Mouse (Mus musculus) monocyte, adult 2 months (primary cell): ENCODE measurements around the gene Nfkb2.

Source experiments
- DNase-seq, 2 experiments: peaks; one replicate each; pipeline ENCODE4 v3.0.0; 2022; ENCODE audit warnings: low spot score in 2 of 2, low read depth in 1 of 2

Gene Nfkb2

GRCm38 (mm10) chr19:46304216-46304841, at the start of gene Nfkb2:
Gene Nfkb2 (plus strand): TSS chr19:46304320.
- peak; percentile 96 to 99 for DNase-seq

- DNase-seq: no peak
Measured at GRCm38 (mm10) chr19:46264762-46265161, 39.4 kb upstream of the Nfkb2 start.

GRCm38 (mm10) chr19:46275307-46275706, 28.8 kb upstream of the Nfkb2 start:
- DNase-seq: no peak

- no peak for DNase-seq
Measured at GRCm38 (mm10) chr19:46282081-46282849, 21.9 kb upstream of the Nfkb2 start.

GRCm38 (mm10) chr19:46284686-46285085, 19.4 kb upstream of the Nfkb2 start:
- DNase-seq: no peak

GRCm38 (mm10) chr19:46285631-46286030, 18.5 kb upstream of the Nfkb2 start:
- DNase-seq: no peak

GRCm38 (mm10) chr19:46286047-46286446, 18.1 kb upstream of the Nfkb2 start:
- no peak for DNase-seq

- no peak for DNase-seq
Measured at GRCm38 (mm10) chr19:46286926-46287325, 17.2 kb upstream of the Nfkb2 start.

- DNase-seq: no peak
Measured at GRCm38 (mm10) chr19:46287566-46287965, 16.6 kb upstream of the Nfkb2 start.

- DNase-seq: no peak
Measured at GRCm38 (mm10) chr19:46290535-46291105, 13.5 kb upstream of the Nfkb2 start.

GRCm38 (mm10) chr19:46296938-46297337, 7.2 kb upstream of the Nfkb2 start:
- DNase-seq: no peak

GRCm38 (mm10) chr19:46300294-46301045, 3.6 kb upstream of the Nfkb2 start:
- no peak for DNase-seq

GRCm38 (mm10) chr19:46302551-46302950, 1.6 kb upstream of the Nfkb2 start:
- DNase-seq: no peak

- DNase-seq: no peak
Measured at GRCm38 (mm10) chr19:46303251-46304215, 587 bp upstream of the Nfkb2 start.

- DNase-seq: no peak
Measured at GRCm38 (mm10) chr19:46304908-46305333, 801 bp downstream of the Nfkb2 start.

- DNase-seq: peak; percentile 75 to 94
Measured at GRCm38 (mm10) chr19:46305432-46306267, 1.5 kb downstream of the Nfkb2 start.

GRCm38 (mm10) chr19:46306268-46306610, 2.1 kb downstream of the Nfkb2 start:
- no peak for DNase-seq

GRCm38 (mm10) chr19:46306751-46307289, 2.7 kb downstream of the Nfkb2 start:
- DNase-seq: no peak

GRCm38 (mm10) chr19:46307781-46308180, 3.7 kb downstream of the Nfkb2 start:
- no peak for DNase-seq
